Mouse (Mus musculus) embryonic facial prominence, embryonic 15.5 days (tissue): ENCODE results near the gene Fam183b. TPM values are rescaled to one million over a fixed set of nuclear protein-coding genes. Genes with fewer than 3 reads are reported as not detected.

ENCODE experiments used
- ATAC-seq: fragments of 200-750 bp; cut with Nextera tagmentation; 2 replicates; pipeline ENCODE4 v1.8.0; 2017; ENCODE audit warnings: low read depth, moderate TSS enrichment; ENCODE audit not compliant: insufficient number of reproducible peaks, low FRiP score, low TSS enrichment
- H3K27ac ChIP-seq: fragments of 300-500 bp; sonication (generic); replicated peaks from 2 replicates; pipeline ENCODE4 v1.5.1; 2015; ENCODE audit warnings: mild to moderate bottlenecking, inconsistent platforms
- H3K27me3 ChIP-seq: fragments of 300-500 bp; sonication (generic); 2 replicates; pipeline ENCODE4 v1.6.1; 2015; ENCODE audit warnings: inconsistent platforms
- H3K36me3 ChIP-seq: fragments of 300-500 bp; sonication (generic); 2 replicates; pipeline ENCODE4 v1.6.1; 2015; ENCODE audit warnings: mild to moderate bottlenecking, inconsistent platforms
- H3K4me1 ChIP-seq: fragments of 300-500 bp; sonication (generic); 2 replicates; pipeline ENCODE4 v1.6.1; 2015; ENCODE audit warnings: inconsistent platforms
- H3K4me2 ChIP-seq: fragments of 300-500 bp; sonication (generic); replicated peaks from 2 replicates; pipeline ENCODE4 v1.6.1; 2015; ENCODE audit warnings: mild to moderate bottlenecking, inconsistent platforms
- H3K4me3 ChIP-seq: fragments of 300-500 bp; sonication (generic); replicated peaks from 2 replicates; pipeline ENCODE4 v1.5.1; 2015; ENCODE audit warnings: mild to moderate bottlenecking, inconsistent platforms
- H3K9ac ChIP-seq: fragments of 300-500 bp; sonication (generic); 2 replicates; pipeline ENCODE4 v1.6.1; 2015; ENCODE audit warnings: inconsistent platforms
- H3K9me3 ChIP-seq: fragments of 300-500 bp; sonication (generic); replicated peaks from 2 replicates; pipeline ENCODE4 v1.6.1; 2016; ENCODE audit warnings: inconsistent platforms
- WGBS: fragments of 180-500 bp; shearing (Covaris S2); methylation state at CpG from one replicate; pipeline ENCODE4 v1.1.7; 2015; 5-methylcytosine and 5-hydroxymethylcytosine counted together
- polyA plus RNA-seq: library from polyadenylated mRNA; unstranded; fragments of >200 nt; fragmentation: Nextera tagmentation; extraction: Ambion mirVana; gene quantifications from 2 replicates; pipeline ENCODE4 v1.2.1, GENCODE M21; 2015

Fam183b gene
- polyA plus RNA-seq, 1 experiment from 2014 or later, result 13.1 TPM

GRCm38 (mm10) chr11:58804393-58804792, 2.6 kb upstream of the Fam183b start:
- H3K9ac ChIP-seq, result no peak overlapping the region
- no peaks in the 10 kb centered on the region for H3K36me3 ChIP-seq
- WGBS, result 80% methylated on average over 2 of the region's 2 CpGs
- no peaks in the 10 kb centered on the region; the same call in 1 of the 2 replicates for H3K27me3 ChIP-seq
- H3K27ac ChIP-seq, result no peak overlapping the region
- ATAC-seq, result no peak
- H3K4me2 ChIP-seq, result no peak overlapping the region
- H3K9me3 ChIP-seq, result no peaks in the 10 kb centered on the region
- peaks cover 4% of the 10 kb centered on the region; the same call in 1 of the 2 replicates for H3K4me1 ChIP-seq
- no peak overlapping the region for H3K4me3 ChIP-seq

GRCm38 (mm10) chr11:58803871-58804270, 2.1 kb upstream of the Fam183b start:
- no peak overlapping the region for H3K27ac ChIP-seq
- 73% methylated on average over 4 of the region's 4 CpGs for WGBS
- peaks cover 4% of the 10 kb centered on the region; the same call in 1 of the 2 replicates for H3K4me1 ChIP-seq
- H3K4me3 ChIP-seq, result no peak overlapping the region
- no peaks in the 10 kb centered on the region for H3K9me3 ChIP-seq
- no peak overlapping the region for H3K4me2 ChIP-seq
- no peaks in the 10 kb centered on the region; the same call in 1 of the 2 replicates for H3K27me3 ChIP-seq
- ATAC-seq, result no peak
- no peaks in the 10 kb centered on the region for H3K36me3 ChIP-seq
- no peak overlapping the region for H3K9ac ChIP-seq

GRCm38 (mm10) chr11:58799747-58800146, 2.0 kb downstream of the Fam183b start:
- WGBS, result 78% methylated on average over 5 of the region's 5 CpGs
- no peak overlapping the region for H3K9ac ChIP-seq
- no peaks in the 10 kb centered on the region for H3K9me3 ChIP-seq
- no peaks in the 10 kb centered on the region; the same call in 1 of the 2 replicates for H3K27me3 ChIP-seq
- ATAC-seq, result no peak
- no peak overlapping the region for H3K4me2 ChIP-seq
- H3K4me1 ChIP-seq, result peaks cover 4% of the 10 kb centered on the region; the same call in 1 of the 2 replicates
- no peak overlapping the region for H3K27ac ChIP-seq
- no peak overlapping the region for H3K4me3 ChIP-seq
- H3K36me3 ChIP-seq, result no peaks in the 10 kb centered on the region

- Histone ChIP-seq H3K9me3 (no peaks in the 10 kb centered on the region), H3K9ac (no peak overlapping the region), H3K4me2 (no peak overlapping the region), H3K36me3 (no peaks in the 10 kb centered on the region), H3K4me3 (no peak overlapping the region), H3K27ac (no peak overlapping the region), H3K27me3 (no peaks in the 10 kb centered on the region), H3K4me1 (peaks cover 2% of the 10 kb centered on the region; the same call in 1 of the 2 replicates)
- no peak for ATAC-seq
- WGBS, result 65% methylated on average over 7 of the region's 7 CpGs
These were observed 4.9 kb downstream of the Fam183b start for GRCm38 (mm10) chr11:58796850-58797249.

- no peak overlapping the region for H3K4me3 ChIP-seq
- no peaks in the 10 kb centered on the region for H3K4me1 ChIP-seq
- ATAC-seq, result no peak
- H3K27me3 ChIP-seq, result no peaks in the 10 kb centered on the region
- no peaks in the 10 kb centered on the region for H3K36me3 ChIP-seq
- WGBS, result 83% methylated on average over 2 of the region's 2 CpGs
- no peaks in the 10 kb centered on the region for H3K9me3 ChIP-seq
- H3K27ac ChIP-seq, result no peak overlapping the region
- no peak overlapping the region for H3K9ac ChIP-seq
- no peak overlapping the region for H3K4me2 ChIP-seq
These were observed 5.9 kb downstream of the Fam183b start for GRCm38 (mm10) chr11:58795856-58796255.

- ATAC-seq, result no peak
- Histone ChIP-seq H3K4me3 (no peak overlapping the region), H3K9ac (no peak overlapping the region), H3K36me3 (no peaks in the 10 kb centered on the region), H3K27me3 (no peaks in the 10 kb centered on the region), H3K4me1 (no peaks in the 10 kb centered on the region), H3K27ac (no peak overlapping the region), H3K4me2 (no peak overlapping the region), H3K9me3 (no peaks in the 10 kb centered on the region)
- 73% methylated on average over 6 of the region's 6 CpGs for WGBS
These were observed 11.1 kb downstream of the Fam183b start for GRCm38 (mm10) chr11:58790646-58791045.

- H3K27ac ChIP-seq, result no peak overlapping the region
- no peak overlapping the region for H3K4me2 ChIP-seq
- no peak overlapping the region for H3K4me3 ChIP-seq
- H3K9me3 ChIP-seq, result no peaks in the 10 kb centered on the region
- WGBS, result 44% methylated on average over 2 of the region's 2 CpGs
- ATAC-seq, result no peak
- no peaks in the 10 kb centered on the region for H3K27me3 ChIP-seq
- H3K36me3 ChIP-seq, result no peaks in the 10 kb centered on the region
- H3K9ac ChIP-seq, result no peak overlapping the region
- H3K4me1 ChIP-seq, result no peaks in the 10 kb centered on the region
These were observed 11.7 kb downstream of the Fam183b start for GRCm38 (mm10) chr11:58790053-58790452.

GRCm38 (mm10) chr11:58789532-58789931, 12.2 kb downstream of the Fam183b start:
- H3K4me2 ChIP-seq, result no peak overlapping the region
- H3K36me3 ChIP-seq, result no peaks in the 10 kb centered on the region
- H3K27me3 ChIP-seq, result no peaks in the 10 kb centered on the region
- no peak overlapping the region for H3K9ac ChIP-seq
- 25% methylated on average over 3 of the region's 3 CpGs for WGBS
- no peaks in the 10 kb centered on the region for H3K4me1 ChIP-seq
- H3K27ac ChIP-seq, result no peak overlapping the region
- no peak for ATAC-seq
- no peak overlapping the region for H3K4me3 ChIP-seq
- no peaks in the 10 kb centered on the region for H3K9me3 ChIP-seq

GRCm38 (mm10) chr11:58788346-58788745, 13.4 kb downstream of the Fam183b start:
- no peak overlapping the region for H3K4me3 ChIP-seq
- no peak overlapping the region for H3K9ac ChIP-seq
- H3K9me3 ChIP-seq, result no peaks in the 10 kb centered on the region
- H3K27me3 ChIP-seq, result no peaks in the 10 kb centered on the region
- H3K36me3 ChIP-seq, result no peaks in the 10 kb centered on the region
- ATAC-seq, result no peak
- no peak overlapping the region for H3K27ac ChIP-seq
- 75% methylated on average over 8 of the region's 8 CpGs for WGBS
- no peak overlapping the region for H3K4me2 ChIP-seq
- H3K4me1 ChIP-seq, result no peaks in the 10 kb centered on the region

- H3K4me1 ChIP-seq, result no peaks in the 10 kb centered on the region
- 81% methylated on average over 10 of the region's 10 CpGs for WGBS
- H3K4me3 ChIP-seq, result no peak overlapping the region
- no peaks in the 10 kb centered on the region for H3K27me3 ChIP-seq
- no peak overlapping the region for H3K4me2 ChIP-seq
- H3K27ac ChIP-seq, result no peak overlapping the region
- ATAC-seq, result no peak
- no peaks in the 10 kb centered on the region for H3K9me3 ChIP-seq
- no peaks in the 10 kb centered on the region for H3K36me3 ChIP-seq
- H3K9ac ChIP-seq, result no peak overlapping the region
These were observed 14.1 kb downstream of the Fam183b start for GRCm38 (mm10) chr11:58787651-58788050.

- Histone ChIP-seq H3K36me3 (no peaks in the 10 kb centered on the region), H3K27me3 (no peaks in the 10 kb centered on the region), H3K9me3 (no peaks in the 10 kb centered on the region), H3K4me3 (no peak overlapping the region), H3K9ac (no peak overlapping the region), H3K27ac (no peak overlapping the region), H3K4me1 (no peaks in the 10 kb centered on the region), H3K4me2 (no peak overlapping the region)
- no peak for ATAC-seq
- WGBS, result 83% methylated on average over 2 of the region's 2 CpGs
These were observed 17.6 kb downstream of the Fam183b start for GRCm38 (mm10) chr11:58784182-58784581.

GRCm38 (mm10) chr11:58782480-58783089, 19.2 kb downstream of the Fam183b start, which contains the start of gene Olfr314:
TSS of gene Olfr314 (plus strand) at chr11:58782952.
- no peak within 1 kb of the TSS for H3K9ac ChIP-seq
- 69% methylated on average over 6 of the region's 6 CpGs for WGBS
- no peak for ATAC-seq
- H3K27ac ChIP-seq, result no peak within 1 kb of the TSS
- no peaks in the 10 kb centered on the region for H3K4me1 ChIP-seq
- no peaks in the 10 kb centered on the region for H3K27me3 ChIP-seq
- H3K4me3 ChIP-seq, result no peak within 1 kb of the TSS
- no peaks in the 10 kb centered on the region for H3K36me3 ChIP-seq
- H3K4me2 ChIP-seq, result no peak within 1 kb of the TSS
- H3K9me3 ChIP-seq, result no peaks in the 10 kb centered on the region
